Mouse (Mus musculus): ENCODE data around the gene Ccr6. TPM values are rescaled to one million over a fixed set of nuclear protein-coding genes. Genes with fewer than 3 reads are reported as not detected.
"Not testable (repeated sequence)": the region's sequence is repeated elsewhere in the genome, so short reads cannot be mapped to it uniquely, and the experiment has no call there.

Gene Ccr6
- not detected for total RNA-seq (2021)
- long read RNA-seq, experiment 1: 0 reads
- long read RNA-seq, experiment 2: 0 reads

- no peak for DNase-seq
These were observed at the start of gene Ccr6 for GRCm38 (mm10) chr17:8235743-8236142. TSS of gene Ccr6 (plus strand) at chr17:8236043.

DNA sequence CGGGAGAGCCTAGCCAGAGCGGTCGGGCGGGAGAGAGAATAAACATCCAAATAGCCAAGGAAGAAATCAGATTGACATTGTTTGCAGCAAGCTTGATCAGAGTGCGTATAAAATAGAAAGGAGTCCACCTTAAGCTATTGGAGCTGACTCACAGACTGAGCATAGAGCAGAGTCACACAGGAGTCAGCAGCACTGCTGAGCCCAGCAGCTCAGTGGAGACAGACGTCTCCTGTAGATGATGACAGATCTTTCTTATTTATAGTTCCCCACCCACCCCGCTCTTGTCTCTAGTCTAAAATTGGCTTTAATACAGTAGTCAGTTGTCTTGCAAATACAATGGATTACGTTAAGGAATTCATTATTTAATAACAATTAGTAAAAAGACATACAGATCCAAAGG, 42.2 kb upstream of the Ccr6 start:
- DNase-seq: no peak

DNA sequence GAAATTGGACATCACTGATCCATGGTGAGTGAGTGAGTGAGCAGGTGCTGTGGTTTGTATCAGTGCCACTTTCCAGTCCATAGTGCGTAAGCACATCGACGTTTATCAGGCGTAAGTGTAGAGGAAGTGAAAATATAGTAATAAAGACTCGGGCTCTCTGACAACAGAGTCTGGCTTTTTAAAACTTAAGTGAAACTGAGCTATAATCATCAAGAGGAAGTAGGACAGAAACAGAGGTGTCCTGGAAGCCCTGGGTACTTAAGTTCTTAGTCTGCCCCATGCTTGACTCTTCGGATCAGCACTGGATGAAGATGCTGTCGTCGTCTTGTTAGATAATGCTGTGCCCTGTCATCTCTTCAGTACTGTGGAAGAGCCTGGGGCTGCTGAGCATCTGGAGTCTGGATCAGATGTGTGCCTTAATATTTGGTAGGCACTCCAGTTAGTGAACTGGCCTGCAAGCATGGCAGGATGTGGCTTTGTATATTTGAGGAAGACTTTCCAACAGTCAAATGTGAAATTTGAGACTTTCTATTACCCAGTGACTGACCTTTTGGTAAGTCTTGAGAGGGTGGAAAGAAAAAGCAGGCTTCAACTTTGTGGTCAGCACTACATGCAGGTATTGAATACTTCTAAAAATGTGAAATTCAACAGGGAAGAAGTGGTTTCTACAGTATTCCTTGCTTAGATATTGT, 40.0 kb upstream of the Ccr6 start:
- no peak for DNase-seq

- DNase-seq: no peak
These were observed 38.2 kb upstream of the Ccr6 start for GRCm38 (mm10) chr17:8197652-8198051.

DNA sequence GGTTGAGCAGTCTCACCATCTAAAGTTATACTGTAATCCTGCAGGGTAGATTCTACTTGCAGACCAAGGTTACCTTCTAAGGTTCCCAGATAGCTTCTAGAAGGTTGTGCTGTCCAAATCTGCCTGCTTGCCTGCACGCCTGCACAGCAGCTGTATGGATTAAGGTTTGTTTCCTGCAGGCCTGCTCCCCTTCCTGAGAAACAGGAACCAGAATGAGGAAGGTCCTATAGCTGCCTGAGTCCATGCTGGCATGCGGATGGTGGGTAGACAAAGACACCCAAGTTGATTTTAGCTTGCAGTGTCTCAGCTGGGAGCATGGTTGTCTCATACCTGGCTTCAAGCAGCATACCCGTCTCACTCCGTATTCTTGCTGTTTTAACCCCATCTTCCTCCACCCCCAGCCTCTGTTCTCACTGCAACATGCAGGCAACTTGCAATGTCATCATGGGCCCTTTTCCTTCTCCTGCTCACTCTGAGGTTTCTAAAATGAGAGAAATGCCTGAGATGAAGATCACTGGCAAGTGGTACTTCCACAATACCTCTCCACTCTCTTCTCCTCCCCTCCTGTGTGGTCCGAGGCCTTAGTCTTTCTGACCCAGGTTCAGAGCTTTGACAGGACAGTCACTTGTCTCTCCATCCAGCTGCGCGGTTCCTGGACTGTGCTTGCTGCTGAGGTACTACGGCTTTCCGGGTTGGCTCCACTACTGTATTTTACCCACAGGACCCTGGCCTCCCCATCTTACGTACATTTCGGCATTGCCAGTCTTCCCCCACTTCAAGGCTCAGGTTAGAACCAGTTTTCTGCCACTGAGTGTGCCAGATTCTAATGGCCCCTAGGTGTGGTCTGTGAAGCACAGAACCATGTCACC, 36.5 kb upstream of the Ccr6 start:
- no peak for DNase-seq

- DNase-seq: no peak
These were observed 35.9 kb upstream of the Ccr6 start for GRCm38 (mm10) chr17:8199936-8200330.

- DNase-seq: no peak
These were observed 32.4 kb upstream of the Ccr6 start for GRCm38 (mm10) chr17:8203487-8203886.

DNA sequence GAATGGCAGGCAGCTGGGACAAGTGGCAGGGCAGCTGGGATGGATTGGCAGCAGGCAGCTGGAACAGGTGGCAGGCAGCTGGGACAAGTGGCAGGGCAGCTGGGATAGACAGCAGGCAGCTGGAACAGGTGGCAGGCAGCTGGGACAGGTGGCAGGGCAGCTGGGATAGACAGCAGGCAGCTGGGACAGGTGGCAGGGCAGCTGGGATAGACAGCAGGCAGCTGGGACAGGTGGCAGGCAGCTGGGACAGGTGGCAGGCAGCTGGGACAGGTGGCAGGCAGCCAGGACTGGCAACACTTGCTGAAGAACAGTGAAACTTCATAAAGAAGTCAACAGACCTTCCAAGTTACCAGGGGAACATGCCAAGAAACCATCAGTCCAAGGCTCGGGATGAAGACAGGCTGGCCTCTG, 30.6 kb upstream of the Ccr6 start:
- DNase-seq: not testable (repeated sequence)

GRCm38 (mm10) chr17:8206691-8207090, 29.2 kb upstream of the Ccr6 start:
- DNase-seq: no peak

GRCm38 (mm10) chr17:8209696-8210095, 26.1 kb upstream of the Ccr6 start:
- no peak for DNase-seq

DNA sequence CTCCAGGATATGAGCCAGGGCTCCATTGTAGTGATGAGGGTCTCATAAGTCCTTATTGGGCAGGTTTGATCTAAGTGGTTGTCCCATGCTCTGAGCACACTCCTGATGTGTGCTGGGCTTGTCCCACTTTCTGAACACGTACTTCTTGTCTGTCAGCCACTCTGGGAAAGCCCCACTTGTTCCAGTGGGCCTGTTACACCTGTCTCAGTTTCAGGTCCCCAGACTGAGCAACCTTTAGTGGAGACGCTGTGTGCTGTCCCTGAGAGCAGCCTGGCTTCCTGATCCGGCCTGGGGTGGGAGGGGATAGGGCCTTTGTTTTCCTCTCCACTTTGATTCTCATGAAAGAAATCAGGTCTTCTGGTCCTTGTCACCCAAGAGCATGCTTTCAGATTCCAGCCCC, 25.7 kb upstream of the Ccr6 start:
- DNase-seq: no peak

- DNase-seq: no peak
These were observed 25.2 kb upstream of the Ccr6 start for GRCm38 (mm10) chr17:8210675-8211074.

- no peak for DNase-seq
These were observed 24.4 kb upstream of the Ccr6 start for GRCm38 (mm10) chr17:8211399-8211798.

- DNase-seq: no peak
These were observed 21.5 kb upstream of the Ccr6 start for GRCm38 (mm10) chr17:8214369-8214768.

- DNase-seq: no peak
These were observed 20.7 kb upstream of the Ccr6 start for GRCm38 (mm10) chr17:8215016-8215745.

GRCm38 (mm10) chr17:8223225-8223624, 12.6 kb upstream of the Ccr6 start:
- DNase-seq: no peak

DNA sequence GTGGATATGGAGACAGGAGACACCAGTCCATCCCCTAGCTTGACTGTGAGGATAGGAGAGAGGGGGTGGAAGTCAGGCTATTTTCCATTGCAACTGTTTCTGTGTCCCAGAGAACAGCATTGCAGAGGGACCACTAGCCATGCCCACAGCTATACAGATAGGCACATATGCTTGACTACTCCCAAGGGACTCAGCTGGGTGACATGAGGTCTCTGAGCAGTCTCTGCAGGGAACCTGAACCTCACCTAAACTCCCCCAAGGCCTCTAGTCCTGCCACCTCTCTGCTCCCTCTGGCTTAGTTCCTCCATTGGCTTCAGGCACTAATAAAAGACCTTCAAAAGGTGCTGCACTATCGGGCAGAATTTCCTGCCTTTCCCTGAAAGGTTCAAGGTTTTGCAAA, 11.8 kb upstream of the Ccr6 start:
- no peak for DNase-seq

GRCm38 (mm10) chr17:8225166-8225565, 10.7 kb upstream of the Ccr6 start:
- no peak for DNase-seq

DNA sequence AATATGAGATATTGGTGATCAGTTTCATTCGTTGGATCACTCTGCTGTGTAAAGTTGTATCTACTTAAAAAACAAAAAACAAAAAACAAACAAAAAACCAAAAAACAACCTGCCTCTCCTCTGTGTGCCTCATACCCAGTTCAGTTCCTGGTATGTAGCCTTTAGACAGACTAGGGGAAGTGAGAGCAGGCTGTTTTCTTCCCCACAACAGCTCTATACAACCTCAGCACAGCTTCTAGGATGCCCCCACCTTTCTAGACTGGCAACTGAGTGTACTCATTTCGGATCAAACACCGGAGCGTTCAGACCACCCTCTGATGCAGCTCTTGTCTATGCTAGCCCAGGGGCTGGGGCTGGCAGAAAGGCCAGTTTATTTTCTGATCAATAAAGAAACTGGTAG, 10.1 kb upstream of the Ccr6 start:
- no peak for DNase-seq

- no peak for DNase-seq
These were observed 7.2 kb upstream of the Ccr6 start for GRCm38 (mm10) chr17:8228622-8229021.

- DNase-seq: no peak
These were observed 6.2 kb upstream of the Ccr6 start for GRCm38 (mm10) chr17:8229607-8230006.

- peak; percentile 34 to 49 for DNase-seq
These were observed 3.8 kb upstream of the Ccr6 start for GRCm38 (mm10) chr17:8232089-8232488.

Data from adrenal gland, postnatal 36 days (tissue).